Mouse (Mus musculus) heart, postnatal 0 days (tissue): ENCODE results near the gene Meiob.

Source experiments
- CTCF ChIP-seq: IDR thresholded peaks from 2 replicates; pipeline ENCODE4 v1.5.1; 2016; ENCODE audit warnings: antibody characterized with exemption, control low read depth, low read depth
- EP300 ChIP-seq: IDR thresholded peaks from 2 replicates; pipeline ENCODE4 v1.6.1; 2016; ENCODE audit warnings: antibody characterized with exemption, low read depth

DNA sequence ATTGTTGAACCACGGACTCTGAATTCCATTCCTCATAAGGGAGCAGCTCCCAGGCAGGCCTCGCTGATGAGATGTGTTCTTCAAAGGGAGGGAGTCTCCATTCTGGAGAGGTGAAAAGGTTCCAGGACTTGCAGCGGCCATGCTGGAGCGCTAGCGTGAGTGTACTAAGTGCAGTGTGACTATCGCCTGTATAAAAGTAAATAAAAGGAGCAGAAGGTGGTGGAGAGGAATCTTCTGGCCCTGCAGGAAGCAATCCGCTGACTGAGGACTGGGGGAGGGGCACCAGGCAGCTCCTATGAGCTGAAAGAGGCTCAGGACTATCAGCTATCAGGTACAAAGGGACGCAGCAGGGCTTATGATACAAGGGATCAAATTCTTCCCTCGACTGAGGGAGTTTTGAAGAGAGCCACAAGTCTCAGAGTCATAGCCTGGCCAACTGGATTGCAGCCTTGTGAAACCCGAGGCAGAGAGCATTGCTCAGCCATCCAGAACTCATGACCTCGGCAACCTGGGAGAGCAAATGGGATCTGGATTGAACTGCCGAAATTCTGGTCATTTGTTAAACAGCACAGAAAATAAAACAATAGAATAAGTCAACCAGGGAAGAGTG is 37.7 kb upstream of the Meiob start:
- TF ChIP-seq CTCF (no peak), EP300 (no peak)
